Mouse (Mus musculus) neutrophil, adult 5-6 weeks (primary cell): ENCODE measurements around the gene Gtf2b. TPM values are rescaled to one million over a fixed set of nuclear protein-coding genes. Genes with fewer than 3 reads are reported as not detected.

Source experiments
- ATAC-seq: fragments of 151-379, 151-347 bp; 2 replicates; pipeline ENCODE4 v1.8.0; 2017; ENCODE audit warnings: mild to moderate bottlenecking, moderate TSS enrichment; ENCODE audit not compliant: insufficient number of reproducible peaks, poor library complexity, low FRiP score, severe bottlenecking; ENCODE audit errors: extremely low read depth
- total RNA-seq: library from RNA; stranded (forward); fragments of 200-1000 nt; gene quantifications from 2 replicates; pipeline ENCODE4 v1.2.3, GENCODE M21; 2017

The Gtf2b gene
- total RNA-seq, 1 experiment from 2014 or later, result 94.5 TPM

GRCm38 (mm10) chr3:142786423-142787072 lies 21.7 kb downstream of the Gtf2b start:
- ATAC-seq, result no peak

GRCm38 (mm10) chr3:142795587-142795986 lies 30.7 kb downstream of the Gtf2b start:
- ATAC-seq, result 0 out of 2 replicates have a peak, but pooled peaks have one; percentile 3

- ATAC-seq, result no peak
These were observed 46.7 kb downstream of the Gtf2b start for GRCm38 (mm10) chr3:142811582-142811981.

DNA sequence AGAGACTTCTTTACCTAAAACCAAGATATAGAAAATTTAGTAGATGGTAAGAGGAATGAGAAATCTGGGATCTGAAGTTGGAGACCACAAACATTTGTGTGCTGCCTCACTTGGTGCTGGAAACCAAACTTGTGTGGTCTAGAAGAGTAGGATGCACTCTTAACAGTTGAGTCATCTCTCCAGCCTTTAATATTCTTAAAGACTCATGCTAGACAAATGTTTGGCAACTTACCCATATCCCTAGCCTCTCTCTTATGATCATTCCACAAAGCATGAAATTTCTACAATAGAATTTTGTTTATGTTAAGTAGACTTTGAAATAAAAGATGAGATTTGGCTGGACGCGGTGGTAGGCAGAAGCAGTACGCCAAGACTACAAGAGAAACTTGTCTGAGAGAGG lies 52.7 kb downstream of the Gtf2b start:
- no peak for ATAC-seq

- no peak for ATAC-seq
These were observed 58.8 kb downstream of the Gtf2b start for GRCm38 (mm10) chr3:142823606-142824005.

DNA sequence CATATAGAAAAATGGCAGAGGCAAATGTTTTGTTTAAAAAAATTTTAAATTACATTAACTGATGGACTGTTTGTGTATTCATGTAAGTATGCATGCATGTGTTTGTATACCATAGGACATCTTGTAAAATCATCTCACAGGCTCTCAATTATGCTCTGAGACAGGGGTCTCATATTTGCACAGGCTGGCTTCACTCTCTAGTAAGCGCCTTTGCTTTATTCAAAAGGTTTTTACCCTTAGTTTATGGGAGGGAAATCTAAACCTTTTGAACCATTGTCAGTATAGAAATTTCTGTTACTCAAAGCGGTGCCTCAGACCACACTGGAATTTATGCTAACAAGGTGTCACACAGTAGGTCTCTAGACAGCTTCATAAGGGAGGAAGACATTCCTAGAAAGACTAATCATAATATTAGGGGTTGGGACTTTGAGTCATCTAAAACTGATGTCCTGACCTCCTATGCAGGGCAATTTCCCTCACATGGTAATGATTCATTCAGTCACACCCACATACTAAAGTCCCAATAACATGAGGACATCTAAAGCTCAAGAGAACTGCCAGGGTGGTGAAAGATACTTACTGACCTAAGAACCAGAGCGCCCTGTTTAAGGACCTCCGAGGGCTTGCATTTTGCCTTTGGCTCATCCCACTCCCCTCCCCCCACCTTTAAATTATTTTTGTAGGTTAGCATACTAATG lies 61.8 kb downstream of the Gtf2b start:
- ATAC-seq, result no peak

DNA sequence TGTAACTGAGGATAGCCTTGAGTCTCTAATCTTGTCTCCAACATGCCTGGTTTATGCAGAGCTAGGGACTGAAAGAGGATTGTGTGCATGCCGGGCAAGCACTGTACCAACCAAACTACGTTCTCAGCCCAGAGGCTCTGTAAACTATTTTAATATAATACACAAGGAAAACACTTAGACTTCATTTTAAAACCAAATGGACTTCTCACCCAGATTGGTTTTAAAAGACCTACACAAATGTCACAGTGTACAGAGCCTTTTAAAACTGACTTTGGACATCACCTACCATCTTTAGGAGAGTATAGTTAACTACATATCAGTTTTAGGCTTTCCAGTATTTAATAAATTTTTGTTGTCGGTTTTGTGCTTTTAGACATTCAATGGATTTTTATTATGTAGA lies 68.1 kb downstream of the Gtf2b start:
- no peak for ATAC-seq

Other genes with a start within 250 kb of the Gtf2b start
- 33.4 and 36.9 TPM in 2 replicates for gene Gbp7, start 234.7 kb upstream of the Gtf2b start, total RNA-seq
- gene Gbp3, start 205.0 kb upstream of the Gtf2b start, total RNA-seq, result 39.9 and 50.7 TPM in 2 replicates
- gene Gbp2b, start 170.2 kb upstream of the Gtf2b start, total RNA-seq, result not detected in 2 replicates
- gene Gbp2, start 144.4 kb upstream of the Gtf2b start, total RNA-seq, result 79.4 and 83.7 TPM in 2 replicates
- gene Kyat3, start 64.0 kb upstream of the Gtf2b start, total RNA-seq, result 5.0 and 6.6 TPM in 2 replicates
- gene Pkn2, start 117.0 kb downstream of the Gtf2b start, total RNA-seq, result 97.1 and 114 TPM in 2 replicates